Mouse (Mus musculus) C2C12 (cell line): ENCODE results near the gene Naa20.
"Not testable (repeated sequence)": the region's sequence is repeated elsewhere in the genome, so short reads cannot be mapped to it uniquely, and the experiment has no call there.

Experiments
- CTCF ChIP-seq: IDR thresholded peaks from one replicate; pipeline ENCODE4 v1.5.1; 2011; ENCODE audit not compliant: control insufficient read depth, insufficient read depth, insufficient read length
- FOSL1 ChIP-seq: IDR thresholded peaks from one replicate; pipeline ENCODE4 v1.8.0; 2011; ENCODE audit warnings: mild to moderate bottlenecking, low read length; ENCODE audit not compliant: poor library complexity, insufficient read depth, severe bottlenecking
- MAX ChIP-seq: IDR thresholded peaks from one replicate; pipeline ENCODE4 v1.6.1; 2011; ENCODE audit warnings: mild to moderate bottlenecking, control low read depth
- USF1 ChIP-seq: IDR thresholded peaks from one replicate; pipeline ENCODE4 v1.6.1; 2011; ENCODE audit warnings: low read depth, mild to moderate bottlenecking, control low read depth, moderate library complexity

DNA sequence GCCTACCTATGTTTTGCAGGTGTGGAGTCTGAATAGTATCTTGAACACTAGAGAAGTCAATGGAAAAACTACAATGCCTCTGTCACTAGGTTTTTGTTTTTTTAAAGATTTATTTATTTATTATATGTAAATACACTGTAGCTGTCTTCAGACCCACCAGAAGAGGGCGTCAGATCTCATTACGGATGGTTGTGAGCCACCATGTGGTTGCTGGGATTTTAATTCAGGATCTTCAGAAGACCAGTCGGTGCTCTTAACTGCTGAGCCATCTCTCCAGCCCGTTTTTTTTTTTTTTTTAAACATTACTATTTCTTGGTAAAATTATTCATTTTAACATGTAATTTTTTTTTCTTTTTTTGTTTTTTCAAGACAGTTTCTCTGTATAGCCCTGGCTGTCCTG lies 4.0 kb downstream of the Naa20 start:
- TF ChIP-seq CTCF, MAX, USF1, FOSL1: not testable (repeated sequence)
